Mouse (Mus musculus): ENCODE measurements at regions not wholly inside any gene's neighbourhood (a gene's known extent, or its start where the extent isn't known, plus 50 kb on each side); places are given as distances from the start of the nearest gene placed in this dataset.

- no peak for DNase-seq (ENCODE audit: low spot score)
These were observed 286.6 kb upstream of the Prkd1 start for GRCm38 (mm10) chr12:50935516-50935915.

- DNase-seq (ENCODE audit: low spot score): no peak
These were observed 283.6 kb upstream of the Prkd1 start for GRCm38 (mm10) chr12:50932496-50932895.

GRCm38 (mm10) chr12:50929641-50930040 lies 280.7 kb upstream of the Prkd1 start:
- DNase-seq (ENCODE audit: low spot score): no peak

- no peak for DNase-seq (ENCODE audit: low spot score)
These were observed 277.3 kb upstream of the Prkd1 start for GRCm38 (mm10) chr12:50926234-50926633.

DNA sequence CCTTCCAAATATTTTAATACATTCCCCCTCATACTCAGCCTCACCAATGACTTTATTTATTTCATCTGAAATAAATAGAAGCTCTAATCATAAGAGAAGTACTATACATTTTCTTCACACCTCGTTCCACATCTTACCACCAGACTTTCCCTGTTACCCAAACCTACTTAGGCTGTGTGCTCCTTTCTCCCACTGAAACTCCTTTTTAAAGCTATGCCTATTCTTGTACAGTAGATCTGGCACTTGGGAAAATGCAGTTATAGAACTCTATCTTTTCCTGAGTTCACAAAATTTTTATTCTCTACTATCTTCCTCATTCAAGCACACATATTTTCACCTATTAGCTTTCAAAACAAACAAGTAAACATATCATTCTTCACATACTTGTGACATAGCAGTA lies 272.8 kb upstream of the Prkd1 start:
- DNase-seq (ENCODE audit: low spot score): no peak

- DNase-seq (ENCODE audit: low spot score): no peak
These were observed 250.9 kb upstream of the Prkd1 start for GRCm38 (mm10) chr12:50899609-50900447.

DNA sequence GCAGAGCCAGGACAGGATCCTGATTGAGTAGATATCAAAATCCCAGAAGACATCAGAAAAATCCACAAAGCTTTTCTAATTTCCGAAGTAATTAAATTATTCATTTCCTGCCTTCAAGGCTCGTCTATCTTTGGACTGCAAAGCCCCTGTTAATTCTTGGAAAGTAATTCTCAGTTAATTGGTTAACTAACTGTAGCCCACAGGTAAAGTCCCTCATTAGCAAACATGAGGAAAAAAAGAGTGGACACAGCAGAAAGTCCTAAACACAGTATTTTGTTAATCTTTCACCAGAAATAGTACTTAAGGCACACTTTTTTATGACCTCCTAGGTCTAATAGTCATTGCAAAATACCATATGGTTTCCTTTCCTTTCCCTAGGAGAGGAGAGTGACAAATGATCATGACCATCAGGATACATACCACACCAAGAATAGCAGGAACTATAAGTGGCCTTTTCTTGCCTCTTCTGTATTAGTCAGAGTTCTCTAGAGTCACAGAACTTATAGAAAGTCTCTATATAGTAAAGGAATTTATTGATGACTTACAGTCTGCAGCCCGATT lies 248.8 kb upstream of the Prkd1 start:
- DNase-seq (ENCODE audit: low spot score): no peak

DNA sequence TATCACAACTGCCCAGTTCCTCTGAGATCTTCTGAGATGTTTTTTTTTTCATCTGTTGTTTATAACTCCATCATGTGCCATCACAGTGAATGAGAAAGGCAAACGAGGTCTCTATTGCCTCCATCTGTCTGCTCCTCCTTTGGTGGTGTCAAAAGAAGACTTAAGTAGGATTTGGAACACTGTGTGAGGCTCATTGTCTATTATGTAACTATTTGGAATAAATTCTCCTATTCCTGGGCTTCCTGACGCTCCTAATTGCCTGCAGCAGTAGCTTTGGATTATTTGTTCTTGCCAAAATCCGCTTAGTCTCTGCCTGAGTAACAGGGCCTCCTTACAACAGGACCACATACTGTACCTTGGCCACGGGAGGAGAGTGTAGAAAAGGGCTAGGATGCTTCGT lies 244.7 kb upstream of the Prkd1 start:
- DNase-seq (ENCODE audit: low spot score): no peak

DNA sequence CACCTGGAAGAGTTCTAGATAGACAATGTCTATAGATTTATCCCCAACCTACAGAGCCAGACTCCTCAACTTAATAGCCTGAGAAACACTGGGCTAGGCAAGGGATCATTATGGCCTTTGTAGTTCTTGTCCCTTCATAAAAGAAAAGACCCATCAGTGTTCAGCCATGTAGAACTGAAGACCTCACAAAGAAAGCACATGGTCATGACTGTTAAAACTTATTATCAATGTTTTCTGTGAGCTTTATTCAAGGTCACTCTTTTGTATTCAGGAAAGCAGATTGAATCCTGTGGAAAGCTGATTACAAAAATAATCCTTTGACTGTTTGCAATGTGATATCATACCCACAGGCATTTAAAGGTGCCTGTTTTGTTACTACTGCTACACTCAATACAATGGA lies 226.9 kb upstream of the Prkd1 start:
- DNase-seq (ENCODE audit: low spot score): no peak

DNA sequence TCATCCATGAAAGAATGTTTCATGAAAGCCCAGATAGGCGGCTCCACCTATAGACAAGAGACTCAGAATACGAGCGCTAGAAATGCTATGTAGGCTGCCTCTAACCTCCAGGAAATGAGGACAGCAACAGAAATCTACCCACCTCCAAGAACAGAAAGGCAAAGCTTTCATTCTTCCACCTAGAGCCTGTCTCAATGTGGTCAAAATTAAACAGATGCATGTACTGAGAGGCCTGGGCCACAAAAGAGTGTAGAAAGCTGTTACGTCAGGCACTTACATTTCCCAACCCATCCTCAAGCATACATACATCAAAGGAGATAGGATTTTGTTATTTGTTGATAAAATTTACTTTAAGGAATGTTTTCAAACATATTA lies 225.1 kb upstream of the Prkd1 start:
- DNase-seq (ENCODE audit: low spot score): no peak

GRCm38 (mm10) chr12:50873390-50874023 lies 224.6 kb upstream of the Prkd1 start:
- DNase-seq (ENCODE audit: low spot score): no peak

DNA sequence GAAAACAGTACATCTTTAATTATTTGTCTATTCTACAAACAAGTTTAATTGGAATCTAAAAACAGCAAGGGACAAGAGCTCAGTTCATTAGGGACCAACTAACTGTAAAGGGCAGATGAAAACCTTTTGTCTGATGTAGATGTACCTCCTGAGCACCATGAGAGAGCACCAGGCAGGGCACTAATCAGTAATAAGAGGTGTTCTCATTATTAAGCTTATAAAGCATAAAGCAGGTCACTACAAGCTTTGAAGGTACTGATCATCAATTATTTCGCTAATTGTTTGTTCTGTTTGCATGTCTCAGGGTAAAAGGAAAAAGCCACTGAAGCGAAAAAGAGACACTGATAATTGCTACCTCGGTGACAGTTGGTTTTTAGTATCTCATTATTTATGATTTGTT lies 202.7 kb upstream of the Prkd1 start:
- no peak for DNase-seq (ENCODE audit: low spot score)

- DNase-seq (ENCODE audit: low spot score): no peak
These were observed 199.1 kb upstream of the Prkd1 start for GRCm38 (mm10) chr12:50847976-50848375.

DNA sequence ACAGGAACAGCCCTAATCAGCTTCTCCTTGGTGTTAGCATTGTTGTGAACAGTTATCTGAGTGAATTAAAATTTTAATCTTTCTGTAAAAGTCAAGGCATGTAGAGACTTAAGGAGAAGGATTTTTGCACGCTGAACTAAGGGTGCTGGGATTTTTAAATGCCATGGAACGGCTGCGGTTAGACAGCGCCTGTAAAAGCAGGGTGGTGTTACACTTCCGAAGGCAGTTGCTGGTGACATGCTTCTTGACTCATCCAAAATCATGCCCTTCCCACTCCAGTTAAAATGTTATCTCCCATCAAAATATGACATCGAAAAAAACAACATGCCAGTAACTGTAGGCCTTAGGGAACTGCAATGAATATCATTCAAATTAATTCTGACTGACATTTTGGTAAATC lies 193.8 kb upstream of the Prkd1 start:
- no peak for DNase-seq (ENCODE audit: low spot score)

- DNase-seq (ENCODE audit: low spot score): no peak
These were observed 190.5 kb upstream of the Prkd1 start for GRCm38 (mm10) chr12:50839391-50839790.

GRCm38 (mm10) chr12:50808731-50809281 lies 159.9 kb upstream of the Prkd1 start:
- no peak for DNase-seq (ENCODE audit: low spot score)

- no peak for DNase-seq (ENCODE audit: low spot score)
These were observed 155.5 kb upstream of the Prkd1 start for GRCm38 (mm10) chr12:50804391-50804790.

- DNase-seq (ENCODE audit: low spot score): no peak
These were observed 116.5 kb upstream of the Prkd1 start for GRCm38 (mm10) chr12:50765156-50765940.

DNA sequence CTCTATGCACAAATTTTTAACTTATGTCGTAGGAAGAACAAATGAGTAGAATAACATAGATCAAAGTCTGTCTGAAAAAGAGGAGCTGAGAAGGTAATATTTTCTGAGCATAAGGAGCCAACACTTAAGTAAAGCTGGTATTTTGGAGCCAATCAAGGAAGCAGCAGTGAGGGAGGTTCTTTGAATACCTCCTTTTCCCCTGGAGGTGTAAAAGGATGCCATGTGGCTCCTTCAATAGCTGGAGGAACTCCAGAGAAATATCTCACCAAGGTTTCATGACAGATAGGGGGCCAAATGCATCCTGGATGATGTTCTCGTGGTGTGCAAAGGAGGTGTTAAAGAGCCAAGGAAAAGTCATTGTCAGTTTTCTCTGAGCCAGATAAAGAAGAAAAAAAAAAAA lies 115.6 kb upstream of the Prkd1 start:
- DNase-seq (ENCODE audit: low spot score): no peak

GRCm38 (mm10) chr12:50734135-50734534 lies 85.2 kb upstream of the Prkd1 start:
- no peak for DNase-seq (ENCODE audit: low spot score)

GRCm38 (mm10) chr12:50712615-50713014 lies 63.7 kb upstream of the Prkd1 start:
- no peak for DNase-seq (ENCODE audit: low spot score)

Measured in adipocyte (in vitro differentiated cells).